Mouse (Mus musculus) embryonic facial prominence, embryonic 13.5 days (tissue): ENCODE measurements at regions not wholly inside any gene's neighbourhood (a gene's known extent, or its start where the extent isn't known, plus 50 kb on each side); places are given as distances from the start of the nearest gene placed in this dataset.

Source experiments
- ATAC-seq: fragments of 200-750 bp; cut with Nextera tagmentation; 2 replicates; pipeline ENCODE4 v1.8.0; 2017; ENCODE audit warnings: low read depth; ENCODE audit not compliant: insufficient number of reproducible peaks, insufficient read depth, low FRiP score, low TSS enrichment
- H3K27ac ChIP-seq: fragments of 300-500 bp; sonication (generic); 2 replicates; pipeline ENCODE4 v1.5.1; 2015; ENCODE audit warnings: moderate library complexity, mild to moderate bottlenecking, inconsistent platforms
- H3K27me3 ChIP-seq: fragments of 300-500 bp; sonication (generic); 2 replicates; pipeline ENCODE4 v1.6.1; 2015; ENCODE audit warnings: mild to moderate bottlenecking, inconsistent platforms
- H3K36me3 ChIP-seq: fragments of 300-500 bp; sonication (generic); 2 replicates; pipeline ENCODE4 v1.6.1; 2015; ENCODE audit warnings: mild to moderate bottlenecking, inconsistent platforms
- H3K4me1 ChIP-seq: fragments of 300-500 bp; sonication (generic); 2 replicates; pipeline ENCODE4 v1.6.1; 2015; ENCODE audit warnings: inconsistent platforms
- H3K4me2 ChIP-seq: fragments of 300-500 bp; sonication (generic); 2 replicates; pipeline ENCODE4 v1.6.1; 2015; ENCODE audit warnings: moderate library complexity, mild to moderate bottlenecking, inconsistent platforms
- H3K4me3 ChIP-seq: fragments of 300-500 bp; sonication (generic); 2 replicates; pipeline ENCODE4 v1.5.1; 2015; ENCODE audit warnings: mild to moderate bottlenecking, inconsistent platforms
- H3K9ac ChIP-seq: fragments of 300-500 bp; sonication (generic); 2 replicates; pipeline ENCODE4 v1.6.1; 2015; ENCODE audit warnings: mild to moderate bottlenecking, inconsistent platforms
- H3K9me3 ChIP-seq: fragments of 300-500 bp; sonication (generic); 2 replicates; pipeline ENCODE4 v1.6.1; 2016; ENCODE audit warnings: inconsistent platforms
- WGBS: fragments of 180-500 bp; shearing (Covaris S2); methylation state at CpG from one replicate; pipeline ENCODE4 v1.1.7; 2015; ENCODE audit warnings: mixed read lengths; 5-methylcytosine and 5-hydroxymethylcytosine counted together

DNA sequence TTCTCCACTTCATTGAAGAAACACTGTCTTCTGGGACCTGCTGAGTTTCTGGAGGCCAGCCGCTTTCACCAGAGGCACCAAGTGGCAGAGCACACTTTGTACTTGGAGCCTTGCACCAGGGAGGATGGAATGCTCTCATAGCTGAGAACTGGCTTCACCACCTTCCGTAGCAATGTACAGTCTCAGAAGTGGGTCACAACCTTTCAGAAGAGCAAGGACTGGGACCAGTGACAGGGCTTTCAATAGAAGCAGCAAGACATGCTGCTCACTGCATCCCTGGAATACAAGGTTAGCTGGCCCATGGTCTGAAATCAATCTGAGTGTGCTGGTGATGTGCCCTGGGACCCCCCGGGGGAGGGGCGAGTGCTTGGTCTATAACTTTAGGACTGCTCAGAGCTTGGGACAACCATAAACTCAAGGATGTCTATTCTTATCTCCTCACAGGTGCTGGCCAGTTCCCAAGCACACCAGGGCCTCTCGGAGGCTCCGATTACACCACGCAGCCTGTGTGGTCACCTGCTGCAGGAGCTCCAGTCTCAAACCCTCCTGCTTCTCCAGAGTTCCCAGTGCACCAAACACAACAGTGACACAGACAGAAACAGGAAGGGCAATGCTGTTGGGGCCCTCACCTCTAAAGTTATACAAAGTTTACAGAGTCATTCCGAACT is 114.4 kb upstream of the Tmem45b start:
- Histone ChIP-seq H3K27me3 (peaks cover 7% of the 10 kb centered on the region), H3K4me3 (no peak overlapping the region), H3K4me1 (no peaks in the 10 kb centered on the region; the same call in 1 of the 2 replicates), H3K9ac (no peak overlapping the region), H3K4me2 (no peak overlapping the region), H3K9me3 (no peaks in the 10 kb centered on the region), H3K27ac (no peak overlapping the region), H3K36me3 (no peaks in the 10 kb centered on the region)
- no peak for ATAC-seq
- 90% methylated on average over 8 of the region's 8 CpGs for WGBS

DNA sequence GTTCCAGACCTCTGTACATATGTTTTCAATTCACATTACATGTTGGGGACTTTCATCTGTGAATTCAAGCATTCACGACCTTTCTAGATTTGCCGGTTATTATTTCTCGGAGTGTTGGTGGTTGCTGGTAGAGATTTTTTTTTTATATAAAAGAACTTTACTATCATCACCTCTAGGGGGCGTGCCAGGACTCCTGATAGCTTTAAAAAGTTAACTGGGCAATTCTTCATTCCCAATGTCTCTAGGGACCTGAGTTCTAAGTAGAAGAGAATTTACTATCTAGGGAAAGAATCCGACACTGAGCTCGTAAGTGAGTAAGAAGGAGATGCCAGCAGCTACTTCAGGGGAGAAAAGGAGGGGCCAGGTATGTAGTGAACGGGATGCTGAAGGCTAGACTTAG is 112.8 kb upstream of the Tmem45b start:
- WGBS, result 51% methylated on average over 7 of the region's 7 CpGs
- Histone ChIP-seq H3K9ac (no peak overlapping the region), H3K4me3 (no peak overlapping the region), H3K4me2 (no peak overlapping the region), H3K9me3 (no peaks in the 10 kb centered on the region), H3K36me3 (no peaks in the 10 kb centered on the region), H3K27me3 (peaks cover 7% of the 10 kb centered on the region), H3K4me1 (no peaks in the 10 kb centered on the region), H3K27ac (no peak overlapping the region)
- no peak for ATAC-seq

DNA sequence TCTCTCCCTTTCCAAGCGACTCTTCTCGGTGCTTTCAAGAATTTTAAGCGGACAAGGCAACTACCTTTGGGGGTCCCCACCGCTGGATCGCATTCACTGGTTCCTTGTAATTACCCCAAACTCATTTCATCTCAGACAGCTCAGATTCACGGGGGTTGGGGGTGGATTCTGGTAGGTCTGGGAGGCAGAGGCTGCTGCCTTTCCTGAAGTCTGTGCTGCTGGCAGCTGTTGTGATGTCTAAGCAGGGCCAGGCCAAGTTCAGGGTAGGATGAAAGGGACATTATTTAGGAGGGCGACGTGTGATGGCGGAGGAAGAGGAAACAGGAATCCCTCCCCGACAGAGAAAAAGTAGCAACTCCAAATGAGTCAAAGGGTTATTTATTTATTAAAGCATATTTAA is 102.8 kb upstream of the Tmem45b start:
- 67% methylated on average over 10 of the region's 10 CpGs for WGBS
- H3K9ac ChIP-seq, result no peak overlapping the region
- H3K4me1 ChIP-seq, result no peaks in the 10 kb centered on the region
- H3K9me3 ChIP-seq, result no peaks in the 10 kb centered on the region
- H3K27ac ChIP-seq, result no peak overlapping the region
- H3K27me3 ChIP-seq, result 0 out of 2 replicates have a peak, but pooled peaks cover 9% of the 10 kb centered on the region
- ATAC-seq, result no peak
- no peak overlapping the region for H3K4me2 ChIP-seq
- no peaks in the 10 kb centered on the region for H3K36me3 ChIP-seq
- H3K4me3 ChIP-seq, result no peak overlapping the region

DNA sequence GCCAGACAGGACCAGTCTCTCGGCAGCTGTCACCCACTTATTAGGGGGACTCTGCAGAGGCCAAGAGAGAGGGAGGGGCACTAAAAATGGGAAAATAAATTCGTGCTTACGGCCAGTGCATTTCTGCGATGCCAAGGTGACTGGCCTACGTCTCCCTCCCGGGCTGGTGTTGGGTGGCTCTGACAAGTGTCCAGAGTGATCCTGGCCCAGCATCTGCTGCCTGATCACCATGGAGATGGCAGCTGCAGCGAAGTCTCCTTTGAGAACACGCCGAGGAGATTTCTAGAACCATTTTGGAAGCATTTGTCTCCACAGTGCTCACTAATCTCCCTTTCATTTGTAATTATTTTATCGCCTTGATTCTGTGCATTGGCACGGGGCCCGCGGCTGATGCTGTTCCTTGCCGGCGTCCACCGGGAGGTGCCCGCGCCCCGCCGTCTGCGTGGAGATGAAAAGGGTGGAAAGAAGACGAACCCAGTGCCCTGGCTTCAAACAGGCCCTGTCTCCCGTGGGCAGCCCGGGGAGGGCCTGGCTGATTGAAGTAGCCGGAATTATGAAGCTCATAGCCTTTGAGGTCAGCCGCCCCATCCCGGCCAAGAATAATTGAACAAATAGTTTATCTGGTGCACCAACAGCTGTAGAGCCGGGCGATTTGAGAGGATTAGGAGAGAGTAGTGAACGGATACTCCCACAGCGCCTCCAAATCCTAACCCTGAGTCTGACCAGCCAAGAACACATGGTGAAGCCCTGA is 102.2 kb upstream of the Tmem45b start:
- Histone ChIP-seq H3K27ac (no peak overlapping the region), H3K4me3 (no peak overlapping the region), H3K36me3 (no peaks in the 10 kb centered on the region), H3K27me3 (0 out of 2 replicates have a peak, but pooled peaks cover 9% of the 10 kb centered on the region), H3K9me3 (no peaks in the 10 kb centered on the region), H3K4me1 (no peaks in the 10 kb centered on the region), H3K4me2 (no peak overlapping the region), H3K9ac (no peak overlapping the region)
- 73% methylated on average over 31 of the region's 31 CpGs for WGBS
- ATAC-seq, result no peak

DNA sequence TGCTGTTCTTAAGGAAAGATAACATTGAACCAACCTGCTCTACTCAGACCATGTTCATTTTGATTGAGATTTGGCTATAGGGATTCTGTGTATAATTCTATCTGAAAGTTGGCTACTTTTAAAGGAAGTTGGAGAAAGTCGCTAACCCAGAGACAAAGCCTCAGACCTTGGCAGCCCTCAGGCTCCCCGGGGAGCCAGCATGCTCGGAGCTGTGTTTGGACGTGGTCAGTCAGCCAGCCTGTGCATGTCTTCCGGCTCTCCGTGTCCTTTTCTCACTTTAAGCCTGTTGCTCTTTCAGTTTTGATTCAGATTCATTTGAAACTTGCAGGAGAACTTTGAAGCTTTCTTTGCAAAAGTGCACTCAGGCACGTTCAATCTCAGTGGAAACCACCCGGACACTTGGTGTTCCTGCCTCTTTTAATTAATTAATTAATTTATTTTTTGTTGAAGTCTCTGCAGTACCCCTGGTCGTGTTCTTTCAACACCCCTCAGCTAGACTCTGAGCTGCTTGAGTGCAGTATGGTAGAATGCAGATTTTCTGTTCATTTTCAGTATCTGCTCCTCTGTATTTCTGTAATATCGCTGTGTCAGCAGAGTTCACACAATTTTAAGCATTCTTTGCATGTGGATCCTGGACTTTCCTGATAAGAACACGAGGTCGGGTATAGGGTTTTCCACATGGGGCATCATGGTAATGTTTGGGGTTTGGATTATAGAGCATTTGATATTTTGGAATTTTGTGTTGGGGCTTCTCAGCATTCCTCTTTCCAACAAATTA is 100.9 kb upstream of the Tmem45b start:
- Histone ChIP-seq H3K27ac (no peak overlapping the region), H3K4me3 (no peak overlapping the region), H3K9me3 (no peaks in the 10 kb centered on the region), H3K9ac (no peak overlapping the region), H3K4me1 (no peaks in the 10 kb centered on the region), H3K36me3 (no peaks in the 10 kb centered on the region), H3K4me2 (no peak overlapping the region), H3K27me3 (peaks cover 21% of the 10 kb centered on the region)
- ATAC-seq, result no peak
- WGBS, result 66% methylated on average over 12 of the region's 12 CpGs

DNA sequence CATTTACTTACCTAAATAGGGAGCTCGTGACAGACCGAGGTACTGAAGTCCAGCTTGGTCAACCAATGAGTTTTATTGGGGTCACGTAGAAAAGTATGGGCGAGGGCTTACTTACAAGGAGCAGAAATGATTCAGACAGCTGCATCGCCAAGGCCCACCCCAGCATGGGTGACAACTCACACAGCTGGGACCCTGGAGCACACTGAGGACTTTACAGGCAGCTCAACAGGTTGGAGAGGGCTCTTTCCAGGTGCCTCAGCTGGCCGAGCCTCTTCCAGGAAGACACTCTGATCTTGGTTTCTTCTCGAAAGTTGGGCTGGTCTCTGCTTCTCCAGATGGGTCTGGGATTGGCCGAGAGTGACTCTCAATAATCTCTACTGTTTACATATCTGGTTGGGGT is 99.3 kb upstream of the Tmem45b start:
- H3K4me3 ChIP-seq, result no peak overlapping the region
- peaks cover 5% of the 10 kb centered on the region for H3K4me1 ChIP-seq
- no peak overlapping the region for H3K4me2 ChIP-seq
- H3K9ac ChIP-seq, result no peak overlapping the region
- no peaks in the 10 kb centered on the region for H3K9me3 ChIP-seq
- ATAC-seq, result no peak
- peaks cover 27% of the 10 kb centered on the region for H3K27me3 ChIP-seq
- H3K27ac ChIP-seq, result no peak overlapping the region
- WGBS, result 91% methylated on average over 8 of the region's 8 CpGs
- no peaks in the 10 kb centered on the region for H3K36me3 ChIP-seq

DNA sequence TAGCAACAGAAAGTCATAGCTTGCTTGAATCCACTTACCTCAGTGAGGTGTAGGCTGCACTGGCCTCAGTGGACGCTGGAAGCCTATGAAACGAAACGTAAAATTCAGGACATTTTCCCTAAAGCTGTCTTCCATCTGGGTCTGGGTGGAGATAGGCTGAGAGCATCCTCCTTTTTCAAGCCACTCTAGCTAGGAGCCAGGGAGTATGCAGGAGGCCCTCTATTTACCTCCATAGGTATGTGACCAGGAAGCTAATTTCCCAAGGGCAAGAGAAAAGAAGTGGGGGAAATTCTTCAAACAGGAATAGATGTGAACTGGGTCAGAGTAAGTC is 95.9 kb upstream of the Tmem45b start:
- H3K4me2 ChIP-seq, result peak overlapping the region; percentile 64; the same call in 1 of the 2 replicates
- no peak for ATAC-seq
- H3K4me3 ChIP-seq, result no peak overlapping the region
- peaks cover 5% of the 10 kb centered on the region for H3K4me1 ChIP-seq
- H3K27ac ChIP-seq, result no peak overlapping the region
- no peak overlapping the region for H3K9ac ChIP-seq
- no peaks in the 10 kb centered on the region for H3K9me3 ChIP-seq
- peaks cover 22% of the 10 kb centered on the region for H3K27me3 ChIP-seq
- 68% methylated on average over 3 of the region's 3 CpGs for WGBS
- H3K36me3 ChIP-seq, result no peaks in the 10 kb centered on the region

DNA sequence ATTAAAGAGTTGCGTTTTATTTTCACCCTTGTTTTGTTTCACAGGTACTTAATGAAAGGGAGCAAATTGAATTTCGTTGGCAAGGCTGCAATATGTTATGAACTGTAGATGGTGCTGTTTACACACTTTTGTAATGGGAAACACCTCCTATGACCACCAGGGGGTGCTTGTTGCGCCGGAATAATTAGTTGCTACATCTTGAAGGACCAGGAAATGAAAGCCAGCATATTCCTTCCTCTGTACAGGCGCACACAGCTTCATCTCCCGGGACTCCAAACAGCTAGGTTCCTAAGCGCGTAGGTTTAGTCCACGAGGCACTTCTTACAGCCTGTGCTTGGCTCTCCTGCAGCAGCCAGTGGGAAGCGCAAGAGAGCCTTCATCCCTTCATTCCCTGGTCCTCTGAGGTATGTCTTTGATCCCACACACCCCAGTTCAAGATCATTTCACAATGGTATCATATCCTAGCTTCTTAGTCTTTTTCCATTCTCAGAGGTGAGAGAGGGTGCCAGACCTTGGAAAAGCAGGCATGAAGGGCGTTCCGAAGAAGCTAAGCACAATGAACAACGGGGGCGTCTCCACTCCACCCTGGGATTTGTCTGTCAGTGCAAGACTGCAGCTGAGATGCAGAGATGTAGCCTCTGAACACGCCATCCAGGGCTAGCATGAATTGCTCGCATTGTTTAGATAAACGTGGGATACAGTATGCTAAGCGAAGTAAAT is 95.4 kb upstream of the Tmem45b start:
- peak overlapping the region; percentile 62 for H3K9ac ChIP-seq
- H3K4me3 ChIP-seq, result peak overlapping the region; percentile 32
- peaks cover 22% of the 10 kb centered on the region for H3K27me3 ChIP-seq
- ATAC-seq, result no peak
- H3K27ac ChIP-seq, result no peak overlapping the region
- no peaks in the 10 kb centered on the region for H3K9me3 ChIP-seq
- H3K4me2 ChIP-seq, result peak overlapping the region; percentile 64
- peaks cover 5% of the 10 kb centered on the region for H3K4me1 ChIP-seq
- 30% methylated on average over 18 of the region's 18 CpGs for WGBS
- no peaks in the 10 kb centered on the region for H3K36me3 ChIP-seq

DNA sequence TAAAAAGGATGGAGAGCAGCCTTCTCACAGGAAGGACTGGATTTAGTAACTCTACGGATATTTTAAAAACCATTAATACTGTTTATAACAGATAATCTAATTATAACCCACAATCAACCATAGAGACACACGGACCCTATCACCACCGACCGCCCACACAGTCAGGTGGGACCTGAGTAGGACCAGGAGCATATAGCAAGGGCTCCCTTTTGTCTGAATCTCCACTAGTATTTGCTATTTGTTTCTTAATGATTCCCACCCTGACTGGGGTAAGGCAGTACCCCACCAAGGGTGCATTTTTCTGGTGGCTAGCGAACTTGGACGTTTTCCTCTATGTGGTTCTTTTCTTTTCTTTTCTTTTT is 79.4 kb upstream of the Tmem45b start:
- H3K4me2 ChIP-seq, result no peak overlapping the region
- no peak for ATAC-seq
- no peak overlapping the region for H3K27ac ChIP-seq
- H3K4me1 ChIP-seq, result no peaks in the 10 kb centered on the region
- H3K27me3 ChIP-seq, result no peaks in the 10 kb centered on the region
- 63% methylated on average over 6 of the region's 6 CpGs for WGBS
- H3K9me3 ChIP-seq, result no peaks in the 10 kb centered on the region
- no peak overlapping the region for H3K4me3 ChIP-seq
- H3K9ac ChIP-seq, result no peak overlapping the region
- H3K36me3 ChIP-seq, result no peaks in the 10 kb centered on the region

DNA sequence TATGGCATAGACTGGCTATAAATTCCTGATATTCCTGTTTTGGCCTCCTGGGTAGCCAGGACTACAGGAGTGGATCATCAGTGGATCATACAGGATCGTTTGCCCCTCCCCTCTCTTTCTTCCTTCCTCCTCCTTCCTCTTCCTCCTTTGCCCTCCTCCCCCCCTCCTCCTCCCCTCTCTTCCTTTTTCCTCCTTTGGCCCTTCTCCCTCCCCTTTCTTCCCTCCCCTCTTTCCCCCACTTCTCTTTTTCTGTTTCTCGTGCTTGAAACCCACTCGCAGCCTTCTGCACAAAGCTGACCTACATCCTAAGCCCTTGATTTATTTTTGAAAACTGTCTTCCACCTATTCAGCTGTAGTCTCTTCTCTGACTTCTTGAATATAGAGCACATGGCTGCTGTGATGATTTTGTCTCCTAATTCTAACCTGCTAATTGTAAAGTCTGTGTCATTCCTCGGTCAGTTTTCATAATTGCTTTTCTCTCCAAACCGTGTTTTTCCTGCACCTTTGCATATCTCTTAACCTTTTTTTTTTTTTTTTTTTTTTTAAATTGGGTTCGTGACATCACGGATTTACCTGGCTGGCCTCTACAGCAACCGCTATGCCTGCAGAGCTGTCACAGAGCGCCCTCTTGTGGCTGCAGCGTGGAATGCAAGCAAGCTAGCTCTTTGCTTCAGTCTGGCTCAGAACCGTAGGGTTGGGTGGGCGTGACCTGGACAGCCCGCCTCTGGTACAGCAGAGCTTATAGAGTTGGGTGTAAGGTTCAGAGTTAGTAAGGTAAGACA is 78.8 kb upstream of the Tmem45b start:
- Histone ChIP-seq H3K9me3 (no peaks in the 10 kb centered on the region), H3K9ac (no peak overlapping the region)
- 0 out of 2 replicates have a peak, but pooled peaks have one; percentile 52 for ATAC-seq

More for the DNA sequence above, 78.8 kb upstream of the Tmem45b start:
- H3K27ac ChIP-seq, result no peak overlapping the region
- no peak overlapping the region for H3K4me2 ChIP-seq
- no peaks in the 10 kb centered on the region for H3K27me3 ChIP-seq
- H3K4me3 ChIP-seq, result no peak overlapping the region
- H3K4me1 ChIP-seq, result no peaks in the 10 kb centered on the region
- WGBS, result 10% methylated on average over 13 of the region's 13 CpGs
- no peaks in the 10 kb centered on the region for H3K36me3 ChIP-seq
